Mouse (Mus musculus): ENCODE data around the gene Zfp275. TPM values are rescaled to one million over a fixed set of nuclear protein-coding genes. Genes with fewer than 3 reads are reported as not detected.
"Not testable (repeated sequence)": the region's sequence is repeated elsewhere in the genome, so short reads cannot be mapped to it uniquely, and the experiment has no call there.

The Zfp275 gene
- polyA plus RNA-seq (2016; fragmentation: Nextera tagmentation; extraction: Ambion mirVana): 14.3 and 17.5 TPM in 2 replicates

GRCm38 (mm10) chrX:73342483-73342895 is at the start of gene Zfp275:
Gene Zfp275 (plus strand): TSS chrX:73342621.
- Histone ChIP-seq H3K9me3 (replicated peaks) (no peaks in the 10 kb centered on the region), H3K4me2 (peak within 1 kb of the TSS; percentile 70), H3K36me3 (no peaks in the 10 kb centered on the region; the same call in 1 of the 2 replicates), H3K27me3 (replicated peaks) (no peaks in the 10 kb centered on the region), H3K27ac (ENCODE audit: poor library complexity, severe bottlenecking) (peak within 1 kb of the TSS; percentile 73), H3K4me1 (replicated peaks) (peaks cover 8% of the 10 kb centered on the region), H3K4me3 (peak within 1 kb of the TSS; percentile 76), H3K9ac (peak within 1 kb of the TSS; percentile 86)
- ATAC-seq (ENCODE audit: insufficient number of reproducible peaks, low FRiP score): peak; percentile 87
- WGBS: 23% methylated on average over 37 of the region's 37 CpGs

- not testable (repeated sequence) for H3K4me3 ChIP-seq; H3K27ac ChIP-seq (ENCODE audit: poor library complexity, severe bottlenecking); H3K4me1 ChIP-seq (replicated peaks); H3K4me2 ChIP-seq; ATAC-seq (ENCODE audit: insufficient number of reproducible peaks, low FRiP score); H3K9me3 ChIP-seq (replicated peaks); H3K27me3 ChIP-seq (replicated peaks); H3K36me3 ChIP-seq; H3K9ac ChIP-seq
- WGBS: 85% methylated on average over 15 of the region's 17 CpGs
Measured at GRCm38 (mm10) chrX:73292876-73293275, 49.5 kb upstream of the Zfp275 start, which contains the start of the genes Xlr5a and Xlr5c. Gene Xlr5a (minus strand): TSS chrX:73292976. Gene Xlr5c (minus strand): TSS chrX:73292976.

- not testable (repeated sequence) for H3K36me3 ChIP-seq; ATAC-seq (ENCODE audit: insufficient number of reproducible peaks, low FRiP score); H3K4me1 ChIP-seq (replicated peaks); H3K4me3 ChIP-seq; H3K9me3 ChIP-seq (replicated peaks); H3K27ac ChIP-seq (ENCODE audit: poor library complexity, severe bottlenecking); H3K9ac ChIP-seq; H3K4me2 ChIP-seq; H3K27me3 ChIP-seq (replicated peaks)
- 65% methylated on average over 10 of the region's 10 CpGs for WGBS
Measured at GRCm38 (mm10) chrX:73295745-73296144, 46.7 kb upstream of the Zfp275 start.

- WGBS: 24% methylated on average over 3 of the region's 3 CpGs
- no peaks in the 10 kb centered on the region; the same call in 1 of the 2 replicates for H3K27me3 ChIP-seq (replicated peaks)
Measured at GRCm38 (mm10) chrX:73312522-73312921, 29.9 kb upstream of the Zfp275 start.

GRCm38 (mm10) chrX:73321029-73321428 is 21.4 kb upstream of the Zfp275 start:
- Histone ChIP-seq H3K27ac (ENCODE audit: poor library complexity, severe bottlenecking) (no peak overlapping the region), H3K4me1 (replicated peaks) (no peaks in the 10 kb centered on the region), H3K4me3 (no peak overlapping the region), H3K36me3 (no peaks in the 10 kb centered on the region), H3K9me3 (replicated peaks) (no peaks in the 10 kb centered on the region), H3K9ac (no peak overlapping the region), H3K27me3 (replicated peaks) (no peaks in the 10 kb centered on the region), H3K4me2 (no peak overlapping the region)
- 57% methylated on average over 3 of the region's 3 CpGs for WGBS
- no peak for ATAC-seq (ENCODE audit: insufficient number of reproducible peaks, low FRiP score)

More at GRCm38 (mm10) chrX:73312522-73312921, 29.9 kb upstream of the Zfp275 start:
- no peaks in the 10 kb centered on the region for H3K36me3 ChIP-seq
- ATAC-seq (ENCODE audit: insufficient number of reproducible peaks, low FRiP score): no peak
- H3K4me3 ChIP-seq: no peak overlapping the region
- no peak overlapping the region for H3K4me2 ChIP-seq
- H3K9me3 ChIP-seq (replicated peaks): no peaks in the 10 kb centered on the region
- H3K4me1 ChIP-seq (replicated peaks): no peaks in the 10 kb centered on the region
- no peak overlapping the region for H3K27ac ChIP-seq (ENCODE audit: poor library complexity, severe bottlenecking)
- H3K9ac ChIP-seq: no peak overlapping the region

- Histone ChIP-seq H3K9me3 (replicated peaks) (no peaks in the 10 kb centered on the region), H3K4me2 (no peak overlapping the region), H3K27me3 (replicated peaks) (no peaks in the 10 kb centered on the region; the same call in 1 of the 2 replicates), H3K36me3 (no peaks in the 10 kb centered on the region), H3K4me1 (replicated peaks) (no peaks in the 10 kb centered on the region), H3K4me3 (no peak overlapping the region), H3K27ac (ENCODE audit: poor library complexity, severe bottlenecking) (no peak overlapping the region), H3K9ac (no peak overlapping the region)
- ATAC-seq (ENCODE audit: insufficient number of reproducible peaks, low FRiP score): no peak
- 73% methylated on average over 2 of the region's 2 CpGs for WGBS
Measured at GRCm38 (mm10) chrX:73327215-73327614, 15.2 kb upstream of the Zfp275 start.

GRCm38 (mm10) chrX:73333548-73333947 is 8.9 kb upstream of the Zfp275 start:
- Histone ChIP-seq H3K27ac (ENCODE audit: poor library complexity, severe bottlenecking) (no peak overlapping the region), H3K27me3 (replicated peaks) (peaks cover 6% of the 10 kb centered on the region; the same call in 1 of the 2 replicates), H3K9ac (no peak overlapping the region), H3K4me3 (no peak overlapping the region), H3K4me2 (no peak overlapping the region), H3K4me1 (replicated peaks) (no peaks in the 10 kb centered on the region), H3K9me3 (replicated peaks) (no peaks in the 10 kb centered on the region), H3K36me3 (no peaks in the 10 kb centered on the region)
- ATAC-seq (ENCODE audit: insufficient number of reproducible peaks, low FRiP score): no peak

GRCm38 (mm10) chrX:73336740-73337139 is 5.7 kb upstream of the Zfp275 start, which contains the start of gene Gm45015:
Gene Gm45015 (minus strand): TSS chrX:73336840.
- no peak within 1 kb of the TSS for H3K4me3 ChIP-seq
- ATAC-seq (ENCODE audit: insufficient number of reproducible peaks, low FRiP score): no peak
- WGBS: 74% methylated on average over 4 of the region's 4 CpGs

GRCm38 (mm10) chrX:73341473-73341872 is 948 bp upstream of the Zfp275 start:
- H3K27ac ChIP-seq (ENCODE audit: poor library complexity, severe bottlenecking): no peak overlapping the region
- no peak overlapping the region for H3K4me3 ChIP-seq
- no peaks in the 10 kb centered on the region; the same call in 1 of the 2 replicates for H3K36me3 ChIP-seq
- 0 out of 2 replicates have a peak, but pooled peaks cover 4% of the 10 kb centered on the region for H3K27me3 ChIP-seq (replicated peaks)
- no peaks in the 10 kb centered on the region for H3K9me3 ChIP-seq (replicated peaks)
- 56% methylated on average over 1 of the region's 1 CpGs for WGBS
- ATAC-seq (ENCODE audit: insufficient number of reproducible peaks, low FRiP score): no peak
- H3K4me2 ChIP-seq: no peak overlapping the region
- H3K9ac ChIP-seq: no peak overlapping the region
- H3K4me1 ChIP-seq (replicated peaks): peaks cover 8% of the 10 kb centered on the region

More at GRCm38 (mm10) chrX:73336740-73337139, 5.7 kb upstream of the Zfp275 start, which contains the start of gene Gm45015:
- Histone ChIP-seq H3K4me2 (no peak within 1 kb of the TSS), H3K9me3 (replicated peaks) (no peaks in the 10 kb centered on the region), H3K27ac (ENCODE audit: poor library complexity, severe bottlenecking) (no peak within 1 kb of the TSS), H3K27me3 (replicated peaks) (peaks cover 6% of the 10 kb centered on the region; the same call in 1 of the 2 replicates), H3K4me1 (replicated peaks) (no peaks in the 10 kb centered on the region), H3K36me3 (no peaks in the 10 kb centered on the region), H3K9ac (no peak within 1 kb of the TSS)

GRCm38 (mm10) chrX:73342068-73342467 is 353 bp upstream of the Zfp275 start:
- 34% methylated on average over 3 of the region's 3 CpGs for WGBS
- H3K4me2 ChIP-seq: peak overlapping the region; percentile 70
- no peak for ATAC-seq (ENCODE audit: insufficient number of reproducible peaks, low FRiP score)
- no peaks in the 10 kb centered on the region for H3K9me3 ChIP-seq (replicated peaks)
- peaks cover 8% of the 10 kb centered on the region for H3K4me1 ChIP-seq (replicated peaks)
- no peak overlapping the region for H3K27ac ChIP-seq (ENCODE audit: poor library complexity, severe bottlenecking)
- H3K36me3 ChIP-seq: no peaks in the 10 kb centered on the region; the same call in 1 of the 2 replicates
- H3K27me3 ChIP-seq (replicated peaks): no peaks in the 10 kb centered on the region
- peak overlapping the region; percentile 76; the same call in 1 of the 2 replicates for H3K4me3 ChIP-seq
- H3K9ac ChIP-seq: no peak overlapping the region

- peak overlapping the region; percentile 86 for H3K9ac ChIP-seq
- WGBS: 21% methylated on average over 15 of the region's 15 CpGs
- H3K36me3 ChIP-seq: no peaks in the 10 kb centered on the region; the same call in 1 of the 2 replicates
- H3K4me1 ChIP-seq (replicated peaks): peaks cover 8% of the 10 kb centered on the region
- ATAC-seq (ENCODE audit: insufficient number of reproducible peaks, low FRiP score): peak; percentile 29; the same call in 1 of the 2 replicates
- peak overlapping the region; percentile 70 for H3K4me2 ChIP-seq
- peak overlapping the region; percentile 73 for H3K27ac ChIP-seq (ENCODE audit: poor library complexity, severe bottlenecking)
- H3K9me3 ChIP-seq (replicated peaks): no peaks in the 10 kb centered on the region
- peak overlapping the region; percentile 76 for H3K4me3 ChIP-seq
- H3K27me3 ChIP-seq (replicated peaks): no peaks in the 10 kb centered on the region
Measured at GRCm38 (mm10) chrX:73342941-73343735, 717 bp downstream of the Zfp275 start.

Data from heart, embryonic 12.5 days (tissue).